Mouse (Mus musculus): ENCODE results near the gene Smc1a.
"Not testable (repeated sequence)": the region's sequence is repeated elsewhere in the genome, so short reads cannot be mapped to it uniquely, and the experiment has no call there.

The Smc1a gene

DNA sequence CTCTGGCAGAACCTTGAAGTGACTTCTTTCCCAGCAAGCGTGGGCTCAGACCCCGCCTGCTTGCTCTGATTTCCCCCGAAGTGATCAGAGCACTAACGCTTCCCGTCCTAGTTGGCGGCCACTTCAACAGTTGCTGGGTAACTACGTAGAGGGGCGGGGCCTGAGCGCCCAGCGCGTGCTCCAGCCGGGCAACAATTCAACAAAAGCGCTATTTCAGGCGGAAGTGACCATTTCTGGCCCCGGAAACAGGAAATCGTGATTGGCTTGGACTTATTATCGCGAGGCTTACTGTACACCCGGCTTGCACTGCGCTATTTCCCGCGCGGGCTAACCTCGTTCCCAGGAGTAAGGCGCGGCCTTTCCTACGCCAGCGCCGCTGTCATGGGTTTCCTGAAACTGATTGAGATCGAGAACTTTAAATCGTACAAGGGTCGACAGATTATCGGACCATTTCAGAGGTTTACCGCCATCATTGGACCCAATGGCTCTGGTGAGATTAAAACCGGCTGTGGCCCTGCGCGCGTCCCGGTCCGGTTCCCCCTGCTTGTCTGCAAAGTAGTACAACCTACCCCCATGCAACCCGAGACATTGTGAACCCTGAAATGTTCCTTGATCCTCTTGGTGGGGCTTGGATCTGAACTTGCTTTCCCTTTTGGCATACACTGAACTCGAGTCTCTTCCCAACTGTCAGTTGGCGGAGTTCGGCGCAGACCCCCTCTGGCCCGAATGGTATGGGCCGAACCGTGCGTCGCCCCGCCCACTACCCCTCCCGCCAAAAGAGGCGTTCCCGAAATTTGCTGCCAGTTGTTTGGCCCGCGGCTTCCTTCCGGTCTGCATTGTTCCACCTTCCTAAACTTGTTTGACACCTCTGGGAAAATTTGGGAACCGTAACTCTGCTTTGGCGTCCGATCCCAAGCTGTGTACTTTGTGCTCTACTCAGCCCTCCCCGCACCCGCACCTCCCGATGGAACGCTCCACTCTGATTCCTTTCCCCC lies at the start of gene Smc1a, which contains the start of gene Ribc1:
Smc1a (plus strand) TSS at position 278 of the 995 bp plus-strand sequence.
Ribc1 (minus strand) TSS at position 145 of the 995 bp plus-strand sequence.
- peak; percentile 86 for DNase-seq

DNA sequence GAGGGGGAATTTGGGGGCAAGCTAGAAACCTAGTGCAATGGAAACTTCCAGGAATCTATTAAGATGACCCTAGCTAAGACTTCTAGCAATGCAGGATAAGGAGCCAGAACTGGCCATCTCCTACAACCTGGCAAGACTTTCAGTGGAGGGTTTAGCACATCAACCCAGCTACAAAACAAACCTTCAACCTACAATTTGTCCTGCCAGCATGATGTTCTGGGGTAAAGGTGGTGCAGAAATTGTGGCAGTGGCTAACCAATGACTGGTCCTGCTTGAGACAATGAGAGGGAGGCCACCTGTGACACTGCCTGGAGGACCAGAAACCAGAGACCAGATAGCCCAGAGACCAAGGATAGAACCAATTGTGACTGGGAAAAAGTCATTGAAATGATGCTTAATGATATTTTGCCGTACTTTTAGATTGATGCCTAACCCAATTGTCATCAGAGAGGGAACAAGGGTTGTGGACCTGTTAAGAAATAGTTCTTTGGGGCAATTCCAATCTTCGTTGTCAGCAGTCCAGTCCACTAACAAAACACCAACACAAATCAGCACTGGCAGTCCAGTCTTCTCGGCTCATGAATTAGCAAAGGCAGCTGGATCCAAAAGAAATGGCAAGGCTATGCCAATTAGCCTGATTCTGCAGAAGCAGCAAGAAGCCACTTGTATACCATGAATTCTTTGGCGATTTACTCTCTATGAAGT lies 17.1 kb upstream of the Smc1a start:
- DNase-seq = no peak

DNA sequence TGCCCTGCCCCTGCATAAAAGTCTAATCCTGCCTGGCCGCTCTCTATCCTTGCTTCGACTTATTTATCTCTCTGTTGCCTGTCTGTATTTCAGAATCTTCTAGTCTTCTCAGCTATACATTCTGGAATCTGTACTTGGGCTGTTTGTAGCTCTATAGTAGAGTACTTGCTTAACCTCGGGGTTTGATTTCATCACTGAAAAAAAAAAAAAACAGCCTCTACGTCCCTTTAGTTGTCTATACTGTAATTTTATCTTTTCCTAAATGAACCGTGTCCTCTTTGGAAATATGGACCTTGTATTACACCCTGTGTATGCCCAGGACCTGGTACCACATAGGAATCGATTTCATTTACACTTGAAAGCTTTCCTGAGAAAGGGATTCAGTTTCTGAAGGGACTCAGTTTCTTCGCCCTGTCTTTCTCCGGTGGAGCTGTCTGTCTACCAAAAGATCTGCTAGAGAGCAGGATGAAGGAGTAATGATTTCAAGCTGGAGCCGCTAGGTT lies 15.0 kb upstream of the Smc1a start:
- DNase-seq = no peak

GRCm38 (mm10) chrX:152001737-152002710 lies 14.2 kb upstream of the Smc1a start, which contains the start of gene Hsd17b10:
TSS of gene Hsd17b10 (plus strand) at chrX:152001845.
- DNase-seq = peak; percentile 80

GRCm38 (mm10) chrX:152002865-152003264 lies 13.4 kb upstream of the Smc1a start:
- no peak for DNase-seq

DNA sequence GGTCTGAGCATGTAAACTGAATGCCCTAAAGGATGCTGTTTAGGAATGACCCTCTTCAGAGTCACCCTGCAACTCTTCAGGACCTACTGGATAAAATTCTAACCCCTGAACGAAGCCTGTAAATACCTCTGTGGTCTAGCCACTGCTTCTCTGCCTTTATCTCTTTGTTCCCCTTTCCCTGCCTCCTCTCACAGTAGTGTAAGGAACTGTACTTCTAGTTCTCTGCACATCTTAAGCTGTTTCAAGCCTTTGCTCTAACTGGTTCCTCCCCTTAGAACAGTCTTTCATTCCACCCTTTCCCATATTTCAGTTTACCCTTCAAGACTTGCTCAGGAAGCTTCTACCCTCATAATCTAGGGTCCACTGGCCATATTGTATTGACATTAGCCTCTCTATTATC lies 8.4 kb upstream of the Smc1a start:
- no peak for DNase-seq

- no peak for DNase-seq
Observed at GRCm38 (mm10) chrX:152015752-152016150, 477 bp upstream of the Smc1a start.

- DNase-seq = no peak
Observed at GRCm38 (mm10) chrX:152017186-152017585, 958 bp downstream of the Smc1a start.

GRCm38 (mm10) chrX:152019294-152019693 lies 3.1 kb downstream of the Smc1a start:
- no peak for DNase-seq

- DNase-seq = no peak
Observed at GRCm38 (mm10) chrX:152039865-152040264, 23.6 kb downstream of the Smc1a start.

- no peak for DNase-seq
Observed at GRCm38 (mm10) chrX:152047230-152047629, 31.0 kb downstream of the Smc1a start.

GRCm38 (mm10) chrX:152052546-152052945 lies 36.3 kb downstream of the Smc1a start:
- no peak for DNase-seq

- no peak for DNase-seq
Observed at GRCm38 (mm10) chrX:152054094-152054493, 37.9 kb downstream of the Smc1a start.

- no peak for DNase-seq
Observed at GRCm38 (mm10) chrX:152065674-152066073, 49.4 kb downstream of the Smc1a start.

GRCm38 (mm10) chrX:152067789-152068188 lies 51.6 kb downstream of the Smc1a start:
- no peak for DNase-seq

- not testable (repeated sequence) for DNase-seq
Observed at GRCm38 (mm10) chrX:152089832-152090614, 73.8 kb downstream of the Smc1a start.

DNA sequence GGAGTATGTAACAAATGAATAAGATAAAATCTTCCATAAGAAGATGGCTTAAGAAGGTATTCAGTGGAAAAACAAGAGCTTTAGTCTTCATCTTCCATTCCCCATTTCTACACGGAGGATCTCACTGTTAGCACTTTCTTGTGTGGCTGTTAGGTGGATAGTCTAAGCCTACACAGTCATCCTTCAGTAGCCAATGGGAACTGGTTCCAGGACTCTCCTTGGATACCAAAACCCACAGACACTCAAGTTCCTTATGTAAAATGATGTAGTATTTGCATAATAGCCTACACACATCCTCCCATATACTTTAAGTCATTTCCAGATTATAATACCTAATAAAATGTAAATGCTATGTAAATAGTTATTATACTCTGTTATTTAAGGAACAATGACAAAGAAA lies 81.3 kb downstream of the Smc1a start:
- no peak for DNase-seq
